Mouse (Mus musculus): ENCODE results near the gene Stk24. TPM values are rescaled to one million over a fixed set of nuclear protein-coding genes. Genes with fewer than 3 reads are reported as not detected.

Stk24 gene
- polyA plus RNA-seq, 1 experiment: 29.8 TPM

- peaks cover 10% of the 10 kb centered on the region for H3K36me3 ChIP-seq (ENCODE audit: control insufficient read depth, insufficient read depth)
- peaks cover 77% of the 10 kb centered on the region for H3K79me3 ChIP-seq (ENCODE audit: low read depth)
- TF ChIP-seq USF1 (IDR thresholded peaks at IDR 0.05; ENCODE audit: low read depth) (no peak), MAX (IDR thresholded peaks at IDR 0.05) (no peak), FOSL1 (IDR thresholded peaks at IDR 0.05; ENCODE audit: insufficient read depth, low read length, poor library complexity, severe bottlenecking) (no peak), MYOG (IDR thresholded peaks at IDR 0.05; ENCODE audit: control insufficient read depth, extremely low read depth, insufficient read length) (no peak), CEBPB (IDR thresholded peaks at IDR 0.05; ENCODE audit: low read depth) (no peak), MYOD1 (IDR thresholded peaks at IDR 0.05; ENCODE audit: control insufficient read depth, insufficient read length, low read depth) (no peak), CTCF (IDR thresholded peaks at IDR 0.05; ENCODE audit: control insufficient read depth, insufficient read depth, insufficient read length) (no peak)
- no peak overlapping the region for H3K4me3 ChIP-seq (ENCODE audit: insufficient read depth, poor library complexity, severe bottlenecking)
- H3K27me3 ChIP-seq (ENCODE audit: control insufficient read depth, insufficient read depth, insufficient read length): no peaks in the 10 kb centered on the region
- no peak overlapping the region for H3ac ChIP-seq (ENCODE audit: control insufficient read depth, insufficient read length, low read depth)
- H3K79me2 ChIP-seq (ENCODE audit: control insufficient read depth, insufficient read depth): peaks cover 97% of the 10 kb centered on the region
Measured at GRCm38 (mm10) chr14:121309909-121310308, 69.9 kb downstream of the Stk24 start.

- no peaks in the 10 kb centered on the region for H3K27me3 ChIP-seq (ENCODE audit: control insufficient read depth, insufficient read depth, insufficient read length)
- H3K36me3 ChIP-seq (ENCODE audit: control insufficient read depth, insufficient read depth): peaks cover 27% of the 10 kb centered on the region
- H3K79me3 ChIP-seq (ENCODE audit: low read depth): peaks cover 40% of the 10 kb centered on the region
- H3ac ChIP-seq (ENCODE audit: control insufficient read depth, insufficient read length, low read depth): no peak overlapping the region
- no peak overlapping the region for H3K4me3 ChIP-seq (ENCODE audit: insufficient read depth, poor library complexity, severe bottlenecking)
- H3K79me2 ChIP-seq (ENCODE audit: control insufficient read depth, insufficient read depth): peaks cover 82% of the 10 kb centered on the region
- TF ChIP-seq CEBPB (IDR thresholded peaks at IDR 0.05; ENCODE audit: low read depth): no peak
- no peak for TF ChIP-seq MAX (IDR thresholded peaks at IDR 0.05)
- no peak for TF ChIP-seq MYOG (IDR thresholded peaks at IDR 0.05; ENCODE audit: control insufficient read depth, extremely low read depth, insufficient read length)
- TF ChIP-seq FOSL1 (IDR thresholded peaks at IDR 0.05; ENCODE audit: insufficient read depth, low read length, poor library complexity, severe bottlenecking): no peak
- no peak for TF ChIP-seq USF1 (IDR thresholded peaks at IDR 0.05; ENCODE audit: low read depth)
- no peak for TF ChIP-seq CTCF (IDR thresholded peaks at IDR 0.05; ENCODE audit: control insufficient read depth, insufficient read depth, insufficient read length)
- TF ChIP-seq MYOD1 (IDR thresholded peaks at IDR 0.05; ENCODE audit: control insufficient read depth, insufficient read length, low read depth): no peak
Measured at GRCm38 (mm10) chr14:121305316-121306064, 74.3 kb downstream of the Stk24 start.

- Histone ChIP-seq H3K4me3 (ENCODE audit: insufficient read depth, poor library complexity, severe bottlenecking) (no peak overlapping the region), H3ac (ENCODE audit: control insufficient read depth, insufficient read length, low read depth) (no peak overlapping the region), H3K79me3 (ENCODE audit: low read depth) (peaks cover 31% of the 10 kb centered on the region), H3K27me3 (ENCODE audit: control insufficient read depth, insufficient read depth, insufficient read length) (no peaks in the 10 kb centered on the region), H3K36me3 (ENCODE audit: control insufficient read depth, insufficient read depth) (peaks cover 37% of the 10 kb centered on the region), H3K79me2 (ENCODE audit: control insufficient read depth, insufficient read depth) (peaks cover 81% of the 10 kb centered on the region)
- TF ChIP-seq CTCF (IDR thresholded peaks at IDR 0.05; ENCODE audit: control insufficient read depth, insufficient read depth, insufficient read length) (no peak), MAX (IDR thresholded peaks at IDR 0.05) (no peak), MYOD1 (IDR thresholded peaks at IDR 0.05; ENCODE audit: control insufficient read depth, insufficient read length, low read depth) (no peak), FOSL1 (IDR thresholded peaks at IDR 0.05; ENCODE audit: insufficient read depth, low read length, poor library complexity, severe bottlenecking) (no peak), CEBPB (IDR thresholded peaks at IDR 0.05; ENCODE audit: low read depth) (no peak), USF1 (IDR thresholded peaks at IDR 0.05; ENCODE audit: low read depth) (no peak), MYOG (IDR thresholded peaks at IDR 0.05; ENCODE audit: control insufficient read depth, extremely low read depth, insufficient read length) (no peak)
Measured at GRCm38 (mm10) chr14:121304523-121304922, 75.3 kb downstream of the Stk24 start.

DNA sequence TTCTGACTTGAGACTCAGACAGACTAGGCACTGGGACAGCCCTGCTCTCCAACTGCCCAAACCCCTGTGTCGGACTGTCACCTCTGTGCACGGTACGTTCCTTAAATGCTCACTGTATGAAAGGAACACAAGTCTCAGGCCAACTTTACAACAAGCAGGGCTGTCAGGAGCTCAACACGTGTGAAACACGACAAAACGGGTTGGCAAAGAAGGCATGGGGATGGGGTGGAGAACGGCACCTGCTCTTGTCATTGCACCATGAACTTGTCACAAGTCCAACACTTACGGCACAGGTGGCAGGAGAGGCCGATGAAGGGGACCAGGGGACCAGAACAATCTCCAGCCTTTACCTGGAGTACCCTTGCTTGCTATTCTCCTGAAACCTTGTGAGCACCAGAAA, 80.7 kb downstream of the Stk24 start:
- H3K36me3 ChIP-seq (ENCODE audit: control insufficient read depth, insufficient read depth): peaks cover 58% of the 10 kb centered on the region
- no peak overlapping the region for H3ac ChIP-seq (ENCODE audit: control insufficient read depth, insufficient read length, low read depth)
- TF ChIP-seq MAX (IDR thresholded peaks at IDR 0.05) (no peak), MYOG (IDR thresholded peaks at IDR 0.05; ENCODE audit: control insufficient read depth, extremely low read depth, insufficient read length) (no peak), FOSL1 (IDR thresholded peaks at IDR 0.05; ENCODE audit: insufficient read depth, low read length, poor library complexity, severe bottlenecking) (no peak), CEBPB (IDR thresholded peaks at IDR 0.05; ENCODE audit: low read depth) (no peak), CTCF (IDR thresholded peaks at IDR 0.05; ENCODE audit: control insufficient read depth, insufficient read depth, insufficient read length) (no peak), USF1 (IDR thresholded peaks at IDR 0.05; ENCODE audit: low read depth) (no peak), MYOD1 (IDR thresholded peaks at IDR 0.05; ENCODE audit: control insufficient read depth, insufficient read length, low read depth) (no peak)
- H3K27me3 ChIP-seq (ENCODE audit: control insufficient read depth, insufficient read depth, insufficient read length): no peaks in the 10 kb centered on the region
- H3K79me3 ChIP-seq (ENCODE audit: low read depth): peaks cover 5% of the 10 kb centered on the region
- H3K79me2 ChIP-seq (ENCODE audit: control insufficient read depth, insufficient read depth): peaks cover 42% of the 10 kb centered on the region
- H3K4me3 ChIP-seq (ENCODE audit: insufficient read depth, poor library complexity, severe bottlenecking): no peak overlapping the region

DNA sequence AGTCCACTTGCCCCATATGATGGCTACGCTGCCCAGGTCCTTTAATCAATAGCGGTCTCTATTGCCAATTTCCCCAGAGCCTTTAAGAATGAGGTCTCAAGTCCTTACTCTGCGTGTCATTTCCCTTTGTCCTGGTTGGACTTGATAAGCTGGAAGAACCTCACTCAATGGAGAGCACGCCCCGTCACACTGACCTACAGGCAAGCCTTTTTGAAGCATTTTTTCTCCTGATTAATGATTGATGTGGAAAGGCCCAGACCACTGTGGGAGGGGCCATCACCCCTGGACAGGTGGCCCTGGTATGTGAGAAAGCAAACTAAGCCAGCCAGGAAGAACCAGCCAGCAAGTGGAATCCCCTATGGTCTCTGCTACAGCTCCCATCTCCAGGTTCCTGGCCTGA, 81.3 kb downstream of the Stk24 start:
- Histone ChIP-seq H3K79me2 (ENCODE audit: control insufficient read depth, insufficient read depth) (peaks cover 37% of the 10 kb centered on the region), H3K27me3 (ENCODE audit: control insufficient read depth, insufficient read depth, insufficient read length) (no peaks in the 10 kb centered on the region), H3K4me3 (ENCODE audit: insufficient read depth, poor library complexity, severe bottlenecking) (no peak overlapping the region), H3ac (ENCODE audit: control insufficient read depth, insufficient read length, low read depth) (no peak overlapping the region), H3K36me3 (ENCODE audit: control insufficient read depth, insufficient read depth) (peaks cover 63% of the 10 kb centered on the region), H3K79me3 (ENCODE audit: low read depth) (peaks cover 5% of the 10 kb centered on the region)
- TF ChIP-seq MAX (IDR thresholded peaks at IDR 0.05) (no peak), USF1 (IDR thresholded peaks at IDR 0.05; ENCODE audit: low read depth) (no peak), CEBPB (IDR thresholded peaks at IDR 0.05; ENCODE audit: low read depth) (no peak), MYOD1 (IDR thresholded peaks at IDR 0.05; ENCODE audit: control insufficient read depth, insufficient read length, low read depth) (no peak), FOSL1 (IDR thresholded peaks at IDR 0.05; ENCODE audit: insufficient read depth, low read length, poor library complexity, severe bottlenecking) (no peak)

Data from C2C12 (cell line).